Mouse (Mus musculus) CH12.LX (cell line): ENCODE results near the gene Asic2.

Experiments used
- CTCF ChIP-seq, 2 experiments: IDR thresholded peaks in 1 of 2; conservative IDR thresholded peaks in 1 of 2; 2 replicates each; pipeline ENCODE4 v1.5.1; 2011 to 2012; ENCODE audit warnings: low read depth in 2 of 2, low read length in 2 of 2, improper control_type of control experiment in 1 of 2, inconsistent platforms in 1 of 2, mild to moderate bottlenecking in 1 of 2, moderate library complexity in 1 of 2
- MAX ChIP-seq: IDR thresholded peaks from 2 replicates; pipeline ENCODE4 v1.6.1; 2011; ENCODE audit warnings: low read length, improper control_type of control experiment
- ZNF384 ChIP-seq: IDR thresholded peaks from 2 replicates; pipeline ENCODE4 v1.6.1; 2012; ENCODE audit warnings: low read depth, low read length, improper control_type of control experiment, inconsistent platforms

- TF ChIP-seq MAX (no peak), ZNF384 (no peak), CTCF (conservative IDR thresholded peaks at IDR 0.05 in 1 of 2, IDR thresholded peaks at IDR 0.05 in 1 of 2; ENCODE audit: low read depth in 2 of 2, low read length in 2 of 2) (no peak)
These were observed 20.2 kb downstream of the Asic2 start for GRCm38 (mm10) chr11:81948021-81948420.
